Mouse (Mus musculus) kidney, postnatal 0 days (tissue): ENCODE measurements around the gene Ubc. TPM values are rescaled to one million over a fixed set of nuclear protein-coding genes. Genes with fewer than 3 reads are reported as not detected.

Source experiments
- ATAC-seq: fragments of 200-750 bp; cut with Nextera tagmentation; replicated peaks from 2 replicates; pipeline ENCODE4 v1.8.0; 2017; ENCODE audit warnings: low read depth, moderate number of reproducible peaks, moderate TSS enrichment, moderate library complexity; ENCODE audit not compliant: low FRiP score
- DNase-seq: peaks from one replicate; pipeline ENCODE4 v3.0.0-alpha.2; 2016; ENCODE audit warnings: low spot score
- H3K27ac ChIP-seq: fragments of 300-500 bp; sonication (generic); 2 replicates; pipeline ENCODE4 v1.5.1; 2014; ENCODE audit warnings: mild to moderate bottlenecking
- H3K27me3 ChIP-seq: fragments of 300-500 bp; sonication (generic); 2 replicates; pipeline ENCODE4 v1.6.1; 2014; ENCODE audit warnings: low read length, mixed read lengths; ENCODE audit not compliant: insufficient read depth
- H3K36me3 ChIP-seq: fragments of 300-500 bp; sonication (generic); 2 replicates; pipeline ENCODE4 v1.6.1; 2014; ENCODE audit warnings: low read length, mixed read lengths; ENCODE audit not compliant: insufficient read depth
- H3K4me1 ChIP-seq: fragments of 300-500 bp; sonication (generic); replicated peaks from 2 replicates; pipeline ENCODE4 v1.6.1; 2014; ENCODE audit warnings: antibody characterized with exemption, low read length, mixed read lengths; ENCODE audit not compliant: insufficient read depth
- H3K4me2 ChIP-seq: fragments of 300-500 bp; sonication (generic); 2 replicates; pipeline ENCODE4 v1.6.1; 2014; ENCODE audit warnings: mild to moderate bottlenecking, low read length, moderate library complexity, mixed read lengths
- H3K4me3 ChIP-seq: fragments of 300-500 bp; sonication (generic); replicated peaks from 2 replicates; pipeline ENCODE4 v1.5.1; 2014; ENCODE audit warnings: low read depth, low read length
- H3K9ac ChIP-seq: fragments of 300-500 bp; sonication (generic); 2 replicates; pipeline ENCODE4 v1.6.1; 2014; ENCODE audit warnings: low read depth, low read length
- H3K9me3 ChIP-seq: fragments of 300-500 bp; sonication (generic); replicated peaks from 2 replicates; pipeline ENCODE4 v1.6.1; 2016; ENCODE audit warnings: low read length, inconsistent platforms, mixed read lengths
- CTCF ChIP-seq: IDR thresholded peaks from 2 replicates; pipeline ENCODE4 v1.5.1; 2016; ENCODE audit warnings: antibody characterized with exemption, low read depth, mild to moderate bottlenecking, moderate library complexity
- WGBS: fragments of 180-500 bp; shearing (Covaris S2); extraction: QIAGEN DNeasy Blood & Tissue Kit; methylation state at CpG from one replicate; pipeline ENCODE4 v1.1.7; 2014; 5-methylcytosine and 5-hydroxymethylcytosine counted together
- polyA plus RNA-seq: library from polyadenylated mRNA; unstranded; fragments of >200 nt; fragmentation: Nextera tagmentation; extraction: Ambion mirVana; gene quantifications from 2 replicates; pipeline ENCODE4 v1.2.1, GENCODE M21; 2015

The Ubc gene
- polyA plus RNA-seq, 1 experiment from 2014 or later, result 702 TPM

GRCm38 (mm10) chr5:125409348-125410090 is 19.5 kb upstream of the Ubc start:
- TF ChIP-seq CTCF, result no peak
- 10% methylated on average over 20 of the region's 20 CpGs for WGBS
- 0 out of 2 replicates have a peak, but pooled peaks have one; percentile 25 for ATAC-seq
- H3K9ac ChIP-seq, result 0 out of 2 replicates have a peak overlapping the region, but pooled peaks have one; percentile 23
- peak; percentile 55 for DNase-seq
- H3K4me2 ChIP-seq, result peak overlapping the region; percentile 37
- H3K27me3 ChIP-seq, result no peaks in the 10 kb centered on the region
- H3K27ac ChIP-seq, result peak overlapping the region; percentile 31; the same call in 1 of the 2 replicates
- no peaks in the 10 kb centered on the region for H3K9me3 ChIP-seq
- peaks cover 5% of the 10 kb centered on the region; the same call in 1 of the 2 replicates for H3K4me1 ChIP-seq
- H3K4me3 ChIP-seq, result peak overlapping the region; percentile 18; the same call in 1 of the 2 replicates
- peaks cover 5% of the 10 kb centered on the region; the same call in 1 of the 2 replicates for H3K36me3 ChIP-seq

- no peak for TF ChIP-seq CTCF
- H3K4me3 ChIP-seq, result peak overlapping the region; percentile 18; the same call in 1 of the 2 replicates
- 0 out of 2 replicates have a peak, but pooled peaks cover 4% of the 10 kb centered on the region for H3K36me3 ChIP-seq
- H3K27ac ChIP-seq, result peak overlapping the region; percentile 31; the same call in 1 of the 2 replicates
- no peaks in the 10 kb centered on the region for H3K9me3 ChIP-seq
- 3% methylated on average over 13 of the region's 13 CpGs for WGBS
- DNase-seq (peak; percentile 84), ATAC-seq (peak; percentile 12; the same call in 1 of the 2 replicates)
- H3K27me3 ChIP-seq, result no peaks in the 10 kb centered on the region
- H3K4me1 ChIP-seq, result peaks cover 5% of the 10 kb centered on the region; the same call in 1 of the 2 replicates
- H3K9ac ChIP-seq, result no peak overlapping the region
- H3K4me2 ChIP-seq, result peak overlapping the region; percentile 37
These were observed 18.8 kb upstream of the Ubc start for GRCm38 (mm10) chr5:125408842-125409241.

DNA sequence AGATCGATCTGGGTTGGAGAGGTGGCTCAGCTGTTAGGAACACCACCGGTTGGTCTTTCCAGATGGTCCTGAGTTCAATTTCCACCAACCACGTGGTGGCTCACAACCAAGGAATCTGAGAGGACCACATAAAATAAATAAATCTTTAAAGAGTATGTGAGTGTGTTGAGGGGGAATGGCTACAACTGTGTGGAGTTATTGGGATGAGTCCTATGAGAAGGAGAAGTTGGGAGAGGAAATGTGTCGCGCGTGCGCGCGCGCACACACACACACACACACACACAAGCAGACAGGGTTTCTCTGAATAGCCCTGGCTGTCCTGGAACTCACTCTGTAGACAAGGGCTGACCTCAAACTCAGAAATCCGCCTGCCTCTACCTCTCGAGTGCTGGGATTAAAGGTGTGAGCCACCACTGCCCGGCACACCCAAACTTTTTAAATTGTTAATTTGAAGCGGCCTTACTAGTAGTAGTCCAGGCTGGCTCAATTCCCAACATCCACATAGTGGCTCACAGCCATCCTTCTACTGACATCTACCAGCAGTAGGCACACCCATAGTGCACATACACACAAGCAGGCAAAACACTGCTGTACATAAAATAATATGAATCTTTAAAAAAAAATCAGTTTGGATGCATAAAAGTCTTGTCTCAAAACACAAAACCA is 18.0 kb upstream of the Ubc start:
- Histone ChIP-seq H3K4me2 (no peak overlapping the region), H3K27me3 (no peaks in the 10 kb centered on the region), H3K9ac (no peak overlapping the region), H3K27ac (no peak overlapping the region), H3K9me3 (no peaks in the 10 kb centered on the region), H3K36me3 (no peaks in the 10 kb centered on the region), H3K4me1 (peaks cover 5% of the 10 kb centered on the region; the same call in 1 of the 2 replicates), H3K4me3 (no peak overlapping the region)
- DNase-seq (no peak), ATAC-seq (no peak)
- TF ChIP-seq CTCF, result no peak
- WGBS, result 75% methylated on average over 14 of the region's 14 CpGs

DNA sequence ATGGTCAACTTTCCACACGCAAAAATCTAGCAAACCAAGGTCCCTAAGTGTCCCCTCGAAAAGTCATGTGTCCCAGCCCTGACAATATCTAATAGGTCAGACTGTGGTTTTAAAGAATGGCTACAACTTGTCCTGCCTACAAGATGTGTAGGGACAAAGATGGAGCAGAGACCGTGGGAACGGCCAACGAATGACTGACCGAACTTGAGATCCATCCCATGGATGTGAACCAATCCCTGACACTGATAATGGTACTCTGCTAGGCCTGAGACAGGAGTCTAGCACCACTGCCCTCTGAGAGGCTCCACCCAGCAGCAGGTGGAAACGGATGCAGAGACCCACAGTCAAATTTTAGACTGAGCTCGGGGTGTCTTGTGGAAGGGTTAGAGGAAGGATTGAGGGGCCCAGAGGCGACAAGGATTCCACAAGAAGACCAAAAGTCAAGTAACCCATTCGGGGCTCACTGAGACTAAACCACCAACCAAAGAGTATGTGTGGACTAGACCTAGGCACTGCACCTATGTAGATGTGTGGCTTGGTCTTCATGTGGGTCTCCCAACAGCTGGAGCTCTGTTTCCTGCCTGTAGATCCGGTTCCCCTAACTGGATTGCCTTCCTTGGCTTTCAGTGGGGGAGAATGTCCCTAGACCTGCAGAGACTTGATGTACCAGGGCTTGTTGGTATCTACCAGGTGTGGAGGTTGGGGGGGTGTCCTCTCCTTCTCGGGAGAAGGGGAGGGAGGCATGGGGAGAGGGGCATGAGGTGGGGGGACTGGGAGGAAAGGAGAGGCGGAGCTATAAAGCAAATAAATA is 17.2 kb upstream of the Ubc start:
- DNase-seq (no peak), ATAC-seq (no peak)
- H3K9me3 ChIP-seq, result no peaks in the 10 kb centered on the region
- peak overlapping the region; percentile 78 for H3K4me2 ChIP-seq
- 62% methylated on average over 13 of the region's 13 CpGs for WGBS
- H3K9ac ChIP-seq, result no peak overlapping the region
- H3K36me3 ChIP-seq, result no peaks in the 10 kb centered on the region
- H3K27ac ChIP-seq, result peak overlapping the region; percentile 84
- TF ChIP-seq CTCF, result no peak
- peaks cover 5% of the 10 kb centered on the region; the same call in 1 of the 2 replicates for H3K4me1 ChIP-seq
- no peaks in the 10 kb centered on the region for H3K27me3 ChIP-seq
- peak overlapping the region; percentile 66 for H3K4me3 ChIP-seq

DNA sequence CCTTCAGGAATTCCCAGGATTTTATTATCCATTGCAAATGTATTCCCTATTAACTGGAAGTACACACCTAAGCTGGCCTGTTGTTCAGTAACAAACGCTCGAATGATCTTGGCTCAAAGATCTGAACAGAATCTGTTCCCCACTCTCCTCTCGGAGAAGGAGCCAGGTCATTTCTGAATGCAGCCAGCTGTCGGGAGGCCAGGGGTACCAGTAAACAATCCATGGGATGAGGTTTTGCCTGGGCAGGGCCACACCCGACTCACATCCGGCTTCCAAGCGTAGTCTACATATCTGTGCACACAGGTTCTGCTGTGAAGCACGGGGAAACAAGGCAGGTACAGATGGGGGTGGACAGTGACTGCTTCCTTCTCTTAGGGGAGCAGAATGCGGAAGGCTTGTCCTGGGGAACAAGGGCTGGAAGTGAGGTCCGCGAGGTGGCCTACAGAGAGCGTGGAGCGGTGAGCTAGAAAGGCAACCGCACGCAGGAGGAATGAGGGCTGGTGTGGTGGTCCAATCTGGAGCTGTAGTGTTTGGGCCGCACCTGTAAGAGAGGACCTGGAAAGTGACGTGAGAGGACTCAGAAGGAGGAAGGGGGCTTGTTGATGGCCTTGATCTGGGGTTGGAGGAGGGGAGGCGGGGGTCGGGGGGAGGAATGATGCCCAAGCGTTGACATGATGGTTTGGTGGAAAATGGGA is 16.5 kb upstream of the Ubc start:
- Histone ChIP-seq H3K27ac (peak overlapping the region; percentile 84), H3K9me3 (no peaks in the 10 kb centered on the region), H3K4me3 (peak overlapping the region; percentile 66), H3K4me2 (peak overlapping the region; percentile 78), H3K4me1 (peaks cover 5% of the 10 kb centered on the region; the same call in 1 of the 2 replicates), H3K36me3 (no peaks in the 10 kb centered on the region), H3K27me3 (no peaks in the 10 kb centered on the region), H3K9ac (peak overlapping the region; percentile 61)
- ATAC-seq (peak; percentile 8; the same call in 1 of the 2 replicates), DNase-seq (peak; percentile 65)
- WGBS, result 3% methylated on average over 20 of the region's 20 CpGs
- no peak for TF ChIP-seq CTCF
